Mouse (Mus musculus) limb, embryonic 14.5 days (tissue): ENCODE results near the gene Slc19a1. TPM values are rescaled to one million over a fixed set of nuclear protein-coding genes. Genes with fewer than 3 reads are reported as not detected.
A peak's percentile ranks its signal among the peaks of the same experiment; 100 is the strongest.

Experiments used
- ATAC-seq: fragments of 200-750 bp; cut with Nextera tagmentation; 2 replicates; pipeline ENCODE4 v1.8.0; 2017; ENCODE audit warnings: low read depth, moderate number of reproducible peaks, moderate TSS enrichment; ENCODE audit not compliant: low FRiP score
- DNase-seq: peaks from one replicate; pipeline ENCODE4 v3.0.0-alpha.2; 2015; ENCODE audit warnings: low spot score
- H3K27ac ChIP-seq: fragments of 300-500 bp; sonication (generic); replicated peaks from 2 replicates; pipeline ENCODE4 v1.5.1; 2014; ENCODE audit warnings: low read depth, mild to moderate bottlenecking, low read length, moderate library complexity, mixed read lengths
- H3K27me3 ChIP-seq: fragments of 300-500 bp; sonication (generic); 2 replicates; pipeline ENCODE4 v1.6.1; 2014; ENCODE audit warnings: low read length, mixed read lengths; ENCODE audit not compliant: control insufficient read depth, insufficient read depth
- H3K36me3 ChIP-seq: fragments of 300-500 bp; sonication (generic); 2 replicates; pipeline ENCODE4 v1.6.1; 2014; ENCODE audit warnings: mild to moderate bottlenecking, low read length, moderate library complexity, mixed read lengths; ENCODE audit not compliant: control insufficient read depth, insufficient read depth
- H3K4me1 ChIP-seq: fragments of 300-500 bp; sonication (generic); 2 replicates; pipeline ENCODE4 v1.6.1; 2014; ENCODE audit warnings: antibody characterized with exemption, low read length, mixed read lengths; ENCODE audit not compliant: control insufficient read depth, insufficient read depth
- H3K4me2 ChIP-seq: fragments of 300-500 bp; sonication (generic); replicated peaks from 2 replicates; pipeline ENCODE4 v1.6.1; 2014; ENCODE audit warnings: low read depth, mild to moderate bottlenecking, low read length, moderate library complexity; ENCODE audit not compliant: severe bottlenecking
- H3K4me3 ChIP-seq: fragments of 300-500 bp; sonication (generic); replicated peaks from 2 replicates; pipeline ENCODE4 v1.5.1; 2014; ENCODE audit warnings: low read length
- H3K9ac ChIP-seq: fragments of 300-500 bp; sonication (generic); 2 replicates; pipeline ENCODE4 v1.6.1; 2014; ENCODE audit warnings: mild to moderate bottlenecking, low read depth, low read length, moderate library complexity; ENCODE audit not compliant: severe bottlenecking
- H3K9me3 ChIP-seq: fragments of 300-500 bp; sonication (generic); 2 replicates; pipeline ENCODE4 v1.6.1; 2016; ENCODE audit warnings: low read length; ENCODE audit not compliant: control insufficient read depth
- POLR2A ChIP-seq: fragments of 200-500 bp; IDR thresholded peaks from 2 replicates; pipeline ENCODE4 v1.8.0; 2012; ENCODE audit warnings: inconsistent platforms, mild to moderate bottlenecking, moderate library complexity, borderline replicate concordance; ENCODE audit not compliant: insufficient read depth, insufficient read length; ENCODE audit errors: extremely low read depth
- WGBS: fragments of 180-500 bp; shearing (Covaris S2); extraction: QIAGEN DNeasy Blood & Tissue Kit; methylation state at CpG from one replicate; pipeline ENCODE4 v1.1.7; 2014; 5-methylcytosine and 5-hydroxymethylcytosine counted together
- polyA plus RNA-seq, 2 experiments: library from polyadenylated mRNA; depleted of rRNA in 1 of 2; stranded (reverse) in 1 of 2; unstranded in 1 of 2; fragments of >200 nt; fragmentation: Nextera tagmentation in 1 of 2; extraction: Ambion mirVana in 1 of 2; gene quantifications; 2 replicates each; pipeline versions ENCODE4 v1.2.1 to v1.2.3; 2012 to 2014

Gene Slc19a1
- polyA plus RNA-seq, 2 experiments = 30.5 to 47.1 TPM

GRCm38 (mm10) chr10:77033323-77034025 lies 1.4 kb downstream of the Slc19a1 start:
- H3K36me3 ChIP-seq = peaks cover 16% of the 10 kb centered on the region; the same call in 1 of the 2 replicates
- peak overlapping the region; percentile 69 for H3K4me3 ChIP-seq
- no peaks in the 10 kb centered on the region for H3K9me3 ChIP-seq
- H3K27ac ChIP-seq = no peak overlapping the region
- peak overlapping the region; percentile 91 for H3K4me2 ChIP-seq
- peaks cover 22% of the 10 kb centered on the region for H3K4me1 ChIP-seq
- no peak for TF ChIP-seq POLR2A
- DNase-seq (peak; percentile 64), ATAC-seq (peak; percentile 60; the same call in 1 of the 2 replicates)
- H3K27me3 ChIP-seq = no peaks in the 10 kb centered on the region
- WGBS = under 1% methylated on average over 30 of the region's 30 CpGs
- H3K9ac ChIP-seq = peak overlapping the region; percentile 76

- WGBS = 81% methylated on average over 6 of the region's 6 CpGs
- H3K4me1 ChIP-seq = peaks cover 22% of the 10 kb centered on the region
- H3K27me3 ChIP-seq = no peaks in the 10 kb centered on the region
- H3K4me3 ChIP-seq = no peak overlapping the region
- no peak for DNase-seq
- H3K36me3 ChIP-seq = peaks cover 34% of the 10 kb centered on the region
- ATAC-seq = no peak
- no peak overlapping the region for H3K27ac ChIP-seq
- 0 out of 2 replicates have a peak overlapping the region, but pooled peaks have one; percentile 21 for H3K9ac ChIP-seq
- no peaks in the 10 kb centered on the region for H3K9me3 ChIP-seq
- TF ChIP-seq POLR2A = no peak
- no peak overlapping the region for H3K4me2 ChIP-seq
These were observed 3.4 kb downstream of the Slc19a1 start for GRCm38 (mm10) chr10:77035487-77035886.

- Histone ChIP-seq H3K27ac (no peak overlapping the region), H3K9ac (no peak overlapping the region), H3K4me1 (peaks cover 15% of the 10 kb centered on the region), H3K9me3 (no peaks in the 10 kb centered on the region), H3K36me3 (peaks cover 56% of the 10 kb centered on the region), H3K4me2 (no peak overlapping the region), H3K27me3 (no peaks in the 10 kb centered on the region), H3K4me3 (no peak overlapping the region)
- WGBS = 88% methylated on average over 8 of the region's 8 CpGs
- no peak for ATAC-seq
- TF ChIP-seq POLR2A = no peak
- DNase-seq = no peak
These were observed 6.6 kb downstream of the Slc19a1 start for GRCm38 (mm10) chr10:77038579-77039174.

GRCm38 (mm10) chr10:77048196-77048595 lies 16.2 kb downstream of the Slc19a1 start:
- no peak for ATAC-seq
- DNase-seq = no peak
- no peak for TF ChIP-seq POLR2A

GRCm38 (mm10) chr10:77048606-77049005 lies 16.6 kb downstream of the Slc19a1 start:
- no peak overlapping the region for H3K4me3 ChIP-seq
- no peak overlapping the region for H3K27ac ChIP-seq
- no peaks in the 10 kb centered on the region for H3K27me3 ChIP-seq
- peaks cover 68% of the 10 kb centered on the region for H3K36me3 ChIP-seq
- no peaks in the 10 kb centered on the region for H3K4me1 ChIP-seq
- H3K9me3 ChIP-seq = no peaks in the 10 kb centered on the region
- ATAC-seq (no peak), DNase-seq (no peak)
- H3K4me2 ChIP-seq = no peak overlapping the region
- WGBS = 88% methylated on average over 3 of the region's 3 CpGs
- H3K9ac ChIP-seq = no peak overlapping the region
- no peak for TF ChIP-seq POLR2A

More at GRCm38 (mm10) chr10:77048196-77048595, 16.2 kb downstream of the Slc19a1 start:
- 78% methylated on average over 4 of the region's 4 CpGs for WGBS
- H3K4me3 ChIP-seq = no peak overlapping the region
- no peaks in the 10 kb centered on the region for H3K27me3 ChIP-seq
- no peaks in the 10 kb centered on the region for H3K9me3 ChIP-seq
- no peak overlapping the region for H3K27ac ChIP-seq
- H3K4me1 ChIP-seq = no peaks in the 10 kb centered on the region
- no peak overlapping the region for H3K9ac ChIP-seq
- H3K36me3 ChIP-seq = peaks cover 66% of the 10 kb centered on the region
- no peak overlapping the region for H3K4me2 ChIP-seq
